Mouse (Mus musculus) embryonic facial prominence, embryonic 14.5 days (tissue): ENCODE measurements at regions not wholly inside any gene's neighbourhood (a gene's known extent, or its start where the extent isn't known, plus 50 kb on each side); places are given as distances from the start of the nearest gene placed in this dataset.
A peak's percentile ranks its signal among the peaks of the same experiment; 100 is the strongest.

Experiments used
- ATAC-seq: fragments of 200-750 bp; cut with Nextera tagmentation; 2 replicates; pipeline ENCODE4 v1.8.0; 2017; ENCODE audit warnings: low read depth, moderate number of reproducible peaks, moderate TSS enrichment
- DNase-seq: peaks from one replicate; pipeline ENCODE4 v3.0.0-alpha.2; 2015; ENCODE audit warnings: low spot score
- H3K27ac ChIP-seq: fragments of 300-500 bp; sonication (generic); replicated peaks from 2 replicates; pipeline ENCODE4 v1.5.1; 2014; ENCODE audit warnings: low read depth, mild to moderate bottlenecking, low read length, moderate library complexity
- H3K27me3 ChIP-seq: fragments of 300-500 bp; sonication (generic); replicated peaks from 2 replicates; pipeline ENCODE4 v1.6.1; 2014; ENCODE audit warnings: low read length; ENCODE audit not compliant: control insufficient read depth, insufficient read depth
- H3K36me3 ChIP-seq: fragments of 300-500 bp; sonication (generic); 2 replicates; pipeline ENCODE4 v1.6.1; 2014; ENCODE audit warnings: low read length, mixed read lengths; ENCODE audit not compliant: control insufficient read depth, insufficient read depth
- H3K4me1 ChIP-seq: fragments of 300-500 bp; sonication (generic); 2 replicates; pipeline ENCODE4 v1.6.1; 2014; ENCODE audit warnings: antibody characterized with exemption, low read length; ENCODE audit not compliant: control insufficient read depth, insufficient read depth
- H3K4me2 ChIP-seq: fragments of 300-500 bp; sonication (generic); 2 replicates; pipeline ENCODE4 v1.6.1; 2014; ENCODE audit warnings: low read depth, mild to moderate bottlenecking, low read length, moderate library complexity, mixed read lengths
- H3K4me3 ChIP-seq: fragments of 300-500 bp; sonication (generic); 2 replicates; pipeline ENCODE4 v1.5.1; 2014; ENCODE audit warnings: low read depth, mild to moderate bottlenecking, low read length
- H3K9ac ChIP-seq: fragments of 300-500 bp; sonication (generic); 2 replicates; pipeline ENCODE4 v1.6.1; 2014; ENCODE audit warnings: low read depth, mild to moderate bottlenecking, low read length, moderate library complexity, mixed read lengths
- H3K9me3 ChIP-seq: fragments of 300-500 bp; sonication (generic); 2 replicates; pipeline ENCODE4 v1.6.1; 2016; ENCODE audit warnings: low read length; ENCODE audit not compliant: control insufficient read depth
- WGBS: fragments of 180-500 bp; shearing (Covaris S2); extraction: QIAGEN DNeasy Blood & Tissue Kit; methylation state at CpG from one replicate; pipeline ENCODE4 v1.1.7; 2014; 5-methylcytosine and 5-hydroxymethylcytosine counted together

- ATAC-seq (no peak), DNase-seq (peak; percentile 23)
- Histone ChIP-seq H3K36me3 (no peaks in the 10 kb centered on the region), H3K4me1 (no peaks in the 10 kb centered on the region), H3K4me3 (no peak overlapping the region), H3K9me3 (no peaks in the 10 kb centered on the region), H3K4me2 (no peak overlapping the region), H3K9ac (no peak overlapping the region), H3K27me3 (no peaks in the 10 kb centered on the region), H3K27ac (no peak overlapping the region)
- WGBS: 46% methylated on average over 12 of the region's 12 CpGs
These were observed 161.0 kb downstream of the Hibadh start for GRCm38 (mm10) chr6:52479200-52479599.

GRCm38 (mm10) chr6:52481975-52482374, 158.2 kb downstream of the Hibadh start:
- H3K9me3 ChIP-seq: no peaks in the 10 kb centered on the region
- no peaks in the 10 kb centered on the region for H3K36me3 ChIP-seq
- DNase-seq (no peak), ATAC-seq (no peak)
- WGBS: 85% methylated on average over 7 of the region's 7 CpGs
- H3K4me1 ChIP-seq: no peaks in the 10 kb centered on the region
- no peak overlapping the region for H3K27ac ChIP-seq
- no peaks in the 10 kb centered on the region for H3K27me3 ChIP-seq
- H3K9ac ChIP-seq: no peak overlapping the region
- H3K4me3 ChIP-seq: no peak overlapping the region
- no peak overlapping the region for H3K4me2 ChIP-seq

GRCm38 (mm10) chr6:52486146-52486545, 154.0 kb downstream of the Hibadh start:
- no peaks in the 10 kb centered on the region for H3K36me3 ChIP-seq
- 76% methylated on average over 9 of the region's 9 CpGs for WGBS
- no peak overlapping the region for H3K9ac ChIP-seq
- H3K4me3 ChIP-seq: no peak overlapping the region
- H3K4me1 ChIP-seq: no peaks in the 10 kb centered on the region
- ATAC-seq: no peak
- H3K9me3 ChIP-seq: no peaks in the 10 kb centered on the region
- no peak for DNase-seq
- H3K4me2 ChIP-seq: no peak overlapping the region
- 0 out of 2 replicates have a peak overlapping the region, but pooled peaks have one; percentile 18 for H3K27ac ChIP-seq
- no peaks in the 10 kb centered on the region for H3K27me3 ChIP-seq

- DNase-seq (no peak), ATAC-seq (no peak)
- 0 out of 2 replicates have a peak overlapping the region, but pooled peaks have one; percentile 18 for H3K27ac ChIP-seq
- no peaks in the 10 kb centered on the region for H3K36me3 ChIP-seq
- no peaks in the 10 kb centered on the region for H3K4me1 ChIP-seq
- H3K9ac ChIP-seq: no peak overlapping the region
- H3K9me3 ChIP-seq: no peaks in the 10 kb centered on the region
- WGBS: 56% methylated on average over 4 of the region's 4 CpGs
- H3K4me2 ChIP-seq: no peak overlapping the region
- H3K27me3 ChIP-seq: no peaks in the 10 kb centered on the region
- no peak overlapping the region for H3K4me3 ChIP-seq
These were observed 153.5 kb downstream of the Hibadh start for GRCm38 (mm10) chr6:52486655-52487054.

GRCm38 (mm10) chr6:52487861-52488260, 152.3 kb downstream of the Hibadh start:
- Histone ChIP-seq H3K4me2 (no peak overlapping the region), H3K9ac (no peak overlapping the region), H3K27me3 (no peaks in the 10 kb centered on the region), H3K27ac (no peak overlapping the region), H3K4me3 (no peak overlapping the region), H3K36me3 (no peaks in the 10 kb centered on the region), H3K9me3 (no peaks in the 10 kb centered on the region), H3K4me1 (no peaks in the 10 kb centered on the region)
- 93% methylated on average over 5 of the region's 5 CpGs for WGBS
- ATAC-seq (no peak), DNase-seq (no peak)

GRCm38 (mm10) chr6:52490264-52490775, 149.9 kb downstream of the Hibadh start:
- H3K4me1 ChIP-seq: no peaks in the 10 kb centered on the region
- no peak overlapping the region for H3K4me3 ChIP-seq
- no peak overlapping the region for H3K27ac ChIP-seq
- H3K36me3 ChIP-seq: no peaks in the 10 kb centered on the region
- 83% methylated on average over 14 of the region's 14 CpGs for WGBS
- H3K27me3 ChIP-seq: no peaks in the 10 kb centered on the region
- H3K4me2 ChIP-seq: no peak overlapping the region
- H3K9me3 ChIP-seq: no peaks in the 10 kb centered on the region
- DNase-seq (no peak), ATAC-seq (no peak)
- no peak overlapping the region for H3K9ac ChIP-seq

GRCm38 (mm10) chr6:52495301-52495700, 144.9 kb downstream of the Hibadh start:
- DNase-seq: no peak
- ATAC-seq: no peak
- no peak overlapping the region for H3K4me2 ChIP-seq

GRCm38 (mm10) chr6:52495855-52496254, 144.3 kb downstream of the Hibadh start:
- no peak for DNase-seq
- ATAC-seq: no peak

More at GRCm38 (mm10) chr6:52495301-52495700, 144.9 kb downstream of the Hibadh start:
- H3K9ac ChIP-seq: no peak overlapping the region
- no peaks in the 10 kb centered on the region for H3K9me3 ChIP-seq
- WGBS: 70% methylated on average over 3 of the region's 3 CpGs
- no peaks in the 10 kb centered on the region for H3K4me1 ChIP-seq
- H3K4me3 ChIP-seq: no peak overlapping the region
- H3K27me3 ChIP-seq: no peaks in the 10 kb centered on the region
- no peak overlapping the region for H3K27ac ChIP-seq
- H3K36me3 ChIP-seq: no peaks in the 10 kb centered on the region

More at GRCm38 (mm10) chr6:52495855-52496254, 144.3 kb downstream of the Hibadh start:
- H3K27me3 ChIP-seq: no peaks in the 10 kb centered on the region
- no peaks in the 10 kb centered on the region for H3K4me1 ChIP-seq
- H3K27ac ChIP-seq: no peak overlapping the region
- H3K4me3 ChIP-seq: no peak overlapping the region
- no peak overlapping the region for H3K9ac ChIP-seq
- H3K4me2 ChIP-seq: no peak overlapping the region
- no peaks in the 10 kb centered on the region for H3K36me3 ChIP-seq
- no peaks in the 10 kb centered on the region for H3K9me3 ChIP-seq
- WGBS: 63% methylated on average over 5 of the region's 5 CpGs
